Mouse (Mus musculus) testis, adult 2 months (tissue): ENCODE results near the gene Cmip.

Experiments used
- CTCF ChIP-seq: fragments of 200-500 bp; IDR thresholded peaks from 2 replicates; pipeline ENCODE4 v1.5.1; 2012; ENCODE audit warnings: low read depth, mild to moderate bottlenecking, inconsistent platforms, low read length, moderate library complexity; ENCODE audit not compliant: control insufficient read depth, insufficient read depth, insufficient replicate concordance
- POLR2A ChIP-seq: fragments of 200-500 bp; IDR thresholded peaks from 2 replicates; pipeline ENCODE4 v1.6.1; 2012; ENCODE audit warnings: low read depth, mild to moderate bottlenecking, inconsistent platforms, low read length, moderate library complexity; ENCODE audit not compliant: control insufficient read depth

GRCm38 (mm10) chr8:117376997-117377396 lies 120.1 kb downstream of the Cmip start:
- no peak for TF ChIP-seq POLR2A
- TF ChIP-seq CTCF: no peak
